Mouse (Mus musculus) lung, postnatal 10 days (tissue): ENCODE data around the gene Phactr1.

Source experiments
- DNase-seq: peaks from one replicate; pipeline ENCODE4 v3.0.0; 2021

The Phactr1 gene

DNA sequence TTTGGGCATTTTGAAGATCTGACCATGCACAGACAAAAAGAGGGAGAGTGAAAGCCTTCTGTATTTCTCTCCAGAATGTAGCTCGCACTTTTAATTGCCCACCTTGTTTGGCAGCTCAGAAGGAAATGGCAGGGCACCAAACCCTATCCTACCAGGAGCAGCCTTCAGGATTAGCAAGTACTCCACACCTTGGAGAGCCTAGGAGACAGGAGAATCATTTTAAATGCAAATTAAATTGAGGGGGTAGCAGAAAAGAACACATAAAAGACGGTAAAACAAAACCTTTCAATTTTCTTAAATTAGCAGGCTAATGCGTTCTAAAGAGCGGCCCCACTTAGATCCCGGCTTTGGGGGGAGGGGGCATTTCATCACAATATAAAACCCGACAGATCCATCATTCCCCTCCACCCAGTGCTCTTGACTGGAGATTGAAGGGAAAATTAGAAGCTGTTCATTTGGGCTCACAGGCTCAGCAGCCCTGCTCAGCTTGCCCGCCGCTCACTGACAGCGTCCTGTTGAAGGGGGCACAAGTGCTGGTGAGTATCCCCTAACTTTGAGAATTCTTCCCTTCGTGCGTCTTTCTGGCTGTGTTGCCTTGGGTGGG lies at the start of gene Phactr1:
Gene Phactr1, plus strand, starts transcription at position 233 of the 604 bp plus-strand sequence.
- DNase-seq: no peak

DNA sequence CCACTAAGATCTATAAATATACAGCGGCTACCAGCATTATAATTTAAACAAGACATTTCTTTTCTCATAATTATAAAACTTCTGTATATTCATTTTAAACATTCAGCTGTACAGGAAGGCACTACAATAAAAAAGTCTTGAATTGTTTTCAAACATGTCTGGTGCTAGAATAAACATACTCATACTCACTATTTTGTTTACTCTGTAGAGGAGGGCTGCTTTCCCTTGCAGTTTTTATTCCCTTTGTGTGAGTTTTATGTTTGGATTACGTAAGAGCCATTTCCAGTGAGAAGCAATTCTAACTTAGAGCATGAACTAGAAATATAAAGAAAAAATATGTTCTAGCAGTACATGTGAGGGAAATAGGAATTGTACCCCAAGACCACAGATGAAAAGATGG lies 45.5 kb upstream of the Phactr1 start:
- no peak for DNase-seq

DNA sequence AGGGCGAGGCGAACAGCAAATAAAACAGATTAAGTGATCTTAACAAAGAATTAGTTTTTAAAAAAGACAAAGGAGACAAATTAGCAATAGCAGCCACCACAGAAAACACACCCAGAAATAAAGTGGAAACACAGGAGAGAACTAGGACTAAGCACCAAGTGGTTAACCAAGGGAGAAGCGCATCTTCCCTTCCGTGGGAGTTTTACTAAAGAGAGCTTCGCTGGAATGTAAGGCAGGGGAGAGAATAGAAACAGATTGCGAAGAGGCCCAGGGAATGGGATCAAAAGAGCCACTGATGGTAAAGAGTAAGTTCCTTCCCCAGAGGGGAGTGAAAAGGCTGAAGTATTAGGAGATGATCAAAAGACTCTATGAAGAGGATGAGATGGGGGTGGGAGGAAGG lies 30.2 kb upstream of the Phactr1 start:
- DNase-seq: no peak

DNA sequence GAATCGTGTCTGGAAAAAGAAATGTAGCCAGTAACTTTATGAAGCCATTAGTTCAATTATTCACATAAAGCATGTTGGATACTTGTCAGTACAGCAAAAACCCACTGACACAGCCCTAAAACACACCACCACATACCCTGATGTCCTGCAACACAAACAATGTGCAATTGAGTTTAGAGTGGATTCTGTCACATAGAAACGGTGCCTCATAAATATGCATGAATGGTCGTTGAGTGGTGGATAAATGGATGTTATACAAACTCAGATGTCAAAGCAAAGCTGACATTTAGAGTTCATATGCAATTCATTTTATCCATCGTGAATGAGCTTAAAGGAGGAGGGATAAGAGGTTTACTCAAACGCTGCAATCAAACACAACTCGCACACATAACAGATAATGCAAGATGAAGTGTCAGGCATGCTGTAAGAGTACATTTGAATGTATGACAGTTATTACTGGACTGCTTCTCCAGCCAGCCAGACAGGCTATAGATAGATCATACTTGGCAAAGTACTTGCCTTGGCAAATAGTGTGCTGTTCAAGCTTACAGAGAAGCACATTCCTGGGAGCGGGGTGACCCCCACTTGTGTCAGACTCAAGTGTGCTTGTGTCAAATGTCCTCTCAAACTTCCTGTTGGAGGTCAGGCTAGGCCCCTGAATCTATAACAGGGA lies 23.6 kb upstream of the Phactr1 start:
- peak; percentile 70 for DNase-seq

DNA sequence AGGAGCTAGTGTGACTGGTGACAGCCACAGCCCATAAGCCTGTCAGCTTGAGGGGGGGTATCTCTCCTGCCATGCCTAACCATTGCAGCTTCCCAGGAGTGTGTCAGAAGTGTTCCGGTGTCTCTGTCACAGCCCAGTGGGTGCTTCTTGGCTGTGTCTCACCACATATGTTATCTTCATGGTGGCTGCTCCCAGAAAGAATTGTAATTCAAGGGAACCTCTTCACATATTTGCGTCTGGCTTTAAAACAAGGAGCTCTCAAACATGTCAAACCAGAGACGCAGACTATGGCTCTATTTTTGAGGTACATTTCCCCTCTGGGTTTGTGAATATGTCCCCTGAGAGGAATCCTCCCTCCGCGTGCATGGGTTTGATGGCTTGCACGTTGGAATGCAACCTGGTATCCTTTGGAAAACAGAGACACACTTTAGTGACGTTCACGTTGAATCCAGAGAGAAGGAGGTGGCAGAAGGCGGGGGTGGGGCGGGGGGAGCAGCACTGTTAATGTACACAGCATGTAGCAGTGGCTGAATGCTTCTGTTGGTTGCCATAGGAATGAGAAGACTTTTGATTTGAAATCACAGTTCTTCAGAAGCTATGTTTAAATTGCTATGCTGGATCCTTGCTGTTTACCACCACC lies 8.7 kb upstream of the Phactr1 start:
- no peak for DNase-seq

DNA sequence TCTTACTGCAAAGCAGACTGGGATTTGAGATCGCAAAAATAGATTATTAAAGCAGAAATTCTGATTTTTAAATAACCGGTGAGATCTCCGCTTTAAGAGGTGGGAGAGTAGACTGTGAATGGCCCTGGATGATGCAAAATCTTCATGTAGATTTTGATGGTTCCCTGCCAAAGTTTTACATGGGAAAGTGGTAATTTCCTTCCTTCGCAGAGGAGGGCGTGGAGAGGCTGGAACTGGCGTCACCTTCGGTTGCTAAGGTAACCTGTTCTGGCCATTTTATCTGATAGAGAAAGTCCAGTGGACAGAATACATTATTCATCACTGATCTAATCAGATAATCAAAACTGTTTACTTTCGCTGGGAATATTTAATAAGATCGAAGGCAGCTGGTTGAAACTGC lies 876 bp downstream of the Phactr1 start:
- DNase-seq: no peak

DNA sequence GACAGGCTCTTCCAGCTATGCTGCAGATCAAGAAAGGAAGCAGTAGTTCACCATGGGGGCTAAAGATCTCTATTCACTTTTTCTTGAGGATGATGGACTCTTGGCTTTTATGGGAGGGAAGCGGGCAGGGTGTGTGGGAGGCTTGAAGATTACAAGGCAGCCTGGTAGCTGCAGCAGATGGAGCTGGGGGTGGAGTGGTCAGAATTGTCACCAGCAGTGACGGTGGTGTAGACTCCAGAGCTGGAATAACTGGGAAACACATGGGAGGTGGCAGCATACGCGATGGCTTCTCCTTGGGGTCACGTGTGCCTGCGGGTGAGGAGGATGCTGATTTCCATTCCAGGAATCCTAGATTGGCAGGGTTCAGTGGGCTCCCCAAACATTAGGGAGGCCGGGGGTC lies 3.8 kb downstream of the Phactr1 start:
- DNase-seq: no peak

DNA sequence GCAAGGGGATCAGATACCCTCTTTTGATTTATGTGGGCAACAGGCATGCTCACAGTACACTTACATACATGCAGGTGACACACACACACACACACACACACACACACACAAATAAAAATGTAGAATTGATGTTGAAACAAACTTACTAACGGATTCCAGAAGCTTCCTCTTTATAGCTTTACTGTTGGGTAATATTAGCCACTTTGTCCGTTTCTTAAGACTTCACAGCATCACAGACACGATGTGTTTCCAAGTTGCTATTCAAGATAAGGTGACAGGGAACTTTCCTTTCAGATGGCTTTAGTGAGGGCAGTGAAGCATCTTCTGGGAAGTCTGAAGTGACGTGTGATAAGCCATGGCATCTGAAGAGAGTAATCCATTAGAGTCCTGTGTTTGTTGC lies 11.8 kb downstream of the Phactr1 start:
- DNase-seq: no peak

DNA sequence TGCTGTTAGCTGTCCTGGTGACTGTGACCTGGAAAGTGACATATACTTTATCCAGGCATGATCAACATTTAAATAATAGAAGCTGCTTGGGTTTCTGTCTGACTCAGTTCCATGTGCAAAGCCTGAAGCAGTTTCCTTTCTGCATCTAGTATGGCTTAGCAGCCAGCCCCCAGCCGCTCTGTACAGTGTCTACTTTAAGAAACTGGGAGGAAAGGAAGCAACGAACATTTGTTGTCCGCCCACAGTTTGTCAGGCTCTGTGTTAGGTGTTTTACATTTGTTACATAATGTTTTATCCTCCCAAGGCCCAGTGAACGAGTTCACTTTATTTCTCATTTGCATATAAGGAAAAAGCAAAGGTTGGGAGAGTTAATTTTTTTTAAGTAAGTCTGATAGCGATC lies 16.2 kb downstream of the Phactr1 start:
- DNase-seq: no peak

DNA sequence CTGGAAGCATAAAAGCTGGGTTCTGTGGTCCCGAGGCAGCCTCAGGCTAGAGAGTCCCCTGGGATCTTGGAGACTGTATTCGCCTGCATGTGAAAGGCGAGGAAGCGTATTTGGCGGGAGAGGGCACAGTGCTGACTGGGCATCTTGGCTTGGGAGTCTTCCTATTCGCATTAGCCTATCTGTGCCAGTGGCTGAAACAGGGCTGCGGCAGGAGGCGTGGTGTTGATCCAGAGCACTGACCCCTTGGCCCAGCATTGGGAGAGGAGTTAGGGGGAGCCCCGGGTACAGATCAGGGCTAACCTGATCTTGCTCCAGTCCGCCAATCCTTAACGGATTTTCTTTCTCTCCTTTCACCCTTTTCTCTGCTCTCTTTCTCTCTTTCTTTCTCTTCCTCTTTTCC lies 28.7 kb downstream of the Phactr1 start:
- no peak for DNase-seq

DNA sequence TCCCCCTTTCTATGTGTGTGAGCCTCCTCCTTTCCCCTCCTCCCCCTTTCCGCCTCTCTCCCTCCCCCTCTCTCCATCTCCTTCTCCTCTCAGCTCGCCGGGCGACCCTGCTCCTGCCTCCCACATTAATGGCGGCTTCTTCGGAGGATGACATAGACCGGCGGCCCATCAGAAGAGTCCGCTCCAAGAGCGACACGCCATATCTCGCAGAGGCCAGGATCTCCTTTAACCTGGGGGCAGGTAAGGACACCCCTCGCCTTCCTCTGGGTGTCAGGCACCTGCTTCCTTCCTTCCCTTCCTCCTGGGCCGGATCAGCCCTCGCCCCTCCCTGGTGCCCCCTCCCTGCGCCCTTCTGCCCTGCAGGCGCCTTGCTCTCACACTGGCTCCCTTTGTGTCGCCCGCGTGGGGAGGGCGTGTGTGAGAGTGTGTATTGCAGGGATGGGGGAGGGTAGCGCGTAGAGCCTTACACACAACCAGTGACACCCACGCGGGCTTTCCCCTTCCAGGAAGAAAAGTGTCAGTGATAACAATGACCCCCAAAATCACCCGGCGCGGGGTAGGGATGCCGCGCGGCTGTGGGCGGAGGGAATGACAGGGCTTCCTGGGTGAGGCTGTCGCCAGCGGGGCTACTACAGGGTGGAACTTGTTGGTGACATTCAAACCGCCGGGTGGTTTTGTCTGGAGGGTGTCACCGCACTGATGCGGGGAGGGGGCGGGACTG lies 29.3 kb downstream of the Phactr1 start:
- peak; percentile 3 for DNase-seq

DNA sequence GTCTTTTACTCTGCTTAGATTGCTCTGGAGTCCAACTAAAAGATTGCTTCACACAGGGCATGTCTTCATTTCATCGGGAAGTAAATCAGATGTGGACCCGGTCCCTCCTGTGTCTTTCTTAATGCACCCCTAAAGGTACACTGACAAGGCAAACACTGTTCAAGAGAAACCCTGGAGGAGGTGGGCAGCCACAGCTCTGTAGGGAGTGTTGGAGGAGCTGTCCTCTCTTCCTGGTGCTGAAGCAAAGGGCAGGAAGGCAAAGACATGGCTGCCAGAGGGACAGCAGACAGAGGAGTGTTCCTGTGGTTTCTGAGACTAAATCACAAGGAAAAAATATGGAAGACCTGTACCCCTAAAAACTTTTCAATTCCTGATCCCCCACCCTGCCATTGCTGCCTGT lies 31.1 kb downstream of the Phactr1 start:
- peak; percentile 68 for DNase-seq

DNA sequence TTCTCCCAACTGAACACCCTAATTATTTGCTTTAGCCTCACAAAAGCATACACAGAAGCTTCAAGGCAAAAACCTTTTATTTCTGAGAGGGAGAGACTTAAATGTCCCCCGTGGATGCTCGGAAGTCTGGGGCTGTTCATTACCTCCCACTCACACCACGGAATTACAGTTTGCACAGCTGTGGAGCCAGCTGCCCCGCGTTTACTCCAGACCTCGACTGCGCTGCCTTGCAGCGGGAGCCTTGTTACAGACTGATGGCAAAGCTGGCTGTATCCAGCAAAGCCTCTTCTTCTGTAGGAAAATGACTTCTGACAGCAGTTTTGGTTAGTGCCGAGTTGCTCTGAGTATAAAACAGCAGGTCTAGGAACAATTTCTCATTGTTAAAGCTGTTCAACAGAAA lies 39.0 kb downstream of the Phactr1 start:
- DNase-seq: no peak

DNA sequence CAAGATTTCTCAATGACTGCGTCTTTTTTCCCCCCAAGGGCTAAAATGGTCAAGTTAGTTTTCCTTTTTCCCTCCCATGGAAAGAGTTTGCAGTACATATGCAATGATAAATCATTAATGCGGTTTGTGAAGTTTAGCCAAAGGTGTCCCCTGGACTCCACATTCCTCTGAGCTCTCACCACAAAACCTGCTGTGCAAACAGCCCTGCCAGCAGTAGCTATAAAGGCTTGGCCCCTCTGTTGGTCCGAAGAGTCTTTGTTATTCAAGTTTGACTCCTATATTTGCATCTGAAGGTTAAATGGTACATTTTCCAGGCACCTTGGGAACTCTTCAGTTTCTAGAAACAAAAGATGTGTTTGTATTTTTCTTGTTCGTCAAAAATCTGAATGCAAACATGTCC lies 39.7 kb downstream of the Phactr1 start:
- DNase-seq: no peak

DNA sequence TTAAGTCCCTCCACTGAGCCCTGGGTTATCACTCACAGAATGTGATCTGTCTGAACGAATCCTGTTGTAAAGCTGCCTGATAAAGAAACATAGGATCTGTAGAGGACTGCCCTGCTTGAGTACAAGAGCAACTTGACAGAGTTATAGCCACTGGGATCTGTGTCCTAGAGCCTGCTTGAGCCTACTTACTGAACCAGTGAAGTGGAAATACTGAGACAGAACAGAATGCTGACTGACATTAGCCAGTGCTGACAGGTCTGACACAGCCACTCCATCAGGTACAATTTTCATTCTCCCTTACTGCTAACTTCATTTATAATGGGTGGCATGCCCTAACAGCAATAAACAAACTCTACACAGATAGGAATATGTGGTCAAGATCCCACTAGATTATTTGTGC lies 40.2 kb downstream of the Phactr1 start:
- DNase-seq: no peak

DNA sequence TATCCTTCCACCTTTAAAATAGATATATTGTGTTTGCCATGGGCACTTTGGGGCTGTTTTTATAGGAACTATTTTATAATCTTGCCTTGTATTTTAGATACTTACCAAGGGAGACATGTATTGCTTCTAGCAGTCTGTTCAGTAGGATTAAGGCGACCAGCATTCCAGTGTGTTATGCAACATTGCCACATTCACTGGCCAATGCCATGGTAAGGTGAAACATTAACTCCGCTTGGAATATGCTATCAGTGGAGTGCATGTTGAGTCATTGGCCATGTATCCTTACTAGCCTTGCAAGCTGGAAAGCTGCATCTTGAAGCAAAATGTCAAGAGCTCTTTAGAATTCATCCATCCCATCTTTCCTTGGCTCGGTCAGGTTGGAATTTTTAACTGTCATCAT lies 43.6 kb downstream of the Phactr1 start:
- no peak for DNase-seq

DNA sequence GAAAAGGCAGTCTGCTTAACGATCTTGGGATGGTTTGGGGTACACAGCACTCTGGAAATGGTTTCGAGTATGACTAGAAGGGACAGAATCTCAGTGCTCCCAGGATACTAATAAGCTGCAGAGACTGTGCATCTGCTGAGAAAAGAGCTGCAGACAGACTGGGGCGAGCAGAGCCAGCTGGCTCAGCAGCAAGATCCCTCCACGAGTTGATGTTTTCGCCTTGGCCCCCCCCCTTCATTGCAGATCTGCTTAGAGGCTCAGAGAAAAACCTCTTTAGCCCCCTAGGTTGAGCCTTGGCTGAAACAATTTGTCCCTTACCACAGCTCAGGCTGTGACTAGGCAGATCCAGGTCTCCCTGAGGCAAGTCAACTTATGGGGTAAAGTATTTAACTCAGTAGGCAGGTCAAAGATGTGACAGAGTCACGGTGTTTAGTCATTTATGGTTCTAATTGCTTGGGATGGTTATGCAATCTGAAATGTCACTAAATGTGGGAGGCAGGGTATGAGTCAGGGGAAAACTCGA lies 45.3 kb downstream of the Phactr1 start:
- peak; percentile 4 for DNase-seq

DNA sequence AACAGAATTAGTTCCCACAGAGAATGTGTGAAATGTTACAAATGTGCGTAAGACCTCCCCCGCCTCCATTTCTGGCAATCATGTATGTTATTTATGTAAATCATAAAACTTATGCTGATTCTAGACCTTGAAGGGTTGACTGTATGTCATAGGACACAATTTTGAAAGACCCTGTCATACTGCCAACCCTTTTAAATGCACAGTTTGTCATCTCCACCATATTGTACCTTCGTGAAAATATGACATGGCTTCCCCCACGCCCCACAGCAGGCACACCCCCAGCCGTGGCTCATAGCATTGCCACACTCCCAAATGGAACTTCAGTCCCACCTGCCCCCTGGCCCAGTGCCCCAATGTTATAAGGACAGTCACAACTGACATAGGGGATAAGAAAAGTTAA lies 57.1 kb downstream of the Phactr1 start:
- DNase-seq: no peak

DNA sequence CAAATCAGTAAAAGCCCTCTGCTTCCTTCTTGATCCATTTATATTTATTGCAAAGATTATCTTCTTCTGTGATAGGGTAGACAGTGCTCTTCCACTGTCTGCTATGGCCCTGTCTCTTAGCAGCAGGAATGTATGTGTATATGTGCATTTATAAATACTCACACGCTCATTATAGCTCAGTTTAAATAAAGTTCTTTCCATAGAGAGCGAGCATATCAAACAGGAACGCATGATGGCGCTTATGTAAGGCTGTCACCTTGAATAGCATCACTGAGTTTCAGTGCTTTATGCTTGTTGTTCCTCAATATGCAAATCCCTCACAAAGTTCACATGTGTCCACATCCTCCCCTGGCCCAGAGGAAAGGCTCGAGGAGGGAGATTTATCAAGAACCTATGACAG lies 57.7 kb downstream of the Phactr1 start:
- DNase-seq: no peak

DNA sequence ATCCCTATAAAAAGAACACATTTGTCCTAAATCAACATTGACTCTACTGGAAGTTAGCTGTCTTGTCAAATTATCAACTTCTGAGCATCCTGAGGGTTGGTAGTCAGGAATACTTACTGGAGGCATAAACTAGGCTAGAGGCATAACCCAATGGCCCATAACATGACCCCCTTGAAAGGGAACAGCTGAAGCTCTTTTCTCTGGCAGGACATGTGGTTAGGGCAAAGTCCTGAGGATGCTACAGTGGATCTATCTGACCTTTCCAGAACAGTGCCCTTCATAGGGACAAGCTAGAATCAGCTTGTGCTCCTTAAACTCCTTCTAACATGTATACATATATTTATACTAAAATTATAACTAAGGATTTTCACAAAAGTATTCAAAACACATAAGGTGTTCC lies 61.8 kb downstream of the Phactr1 start:
- no peak for DNase-seq

DNA sequence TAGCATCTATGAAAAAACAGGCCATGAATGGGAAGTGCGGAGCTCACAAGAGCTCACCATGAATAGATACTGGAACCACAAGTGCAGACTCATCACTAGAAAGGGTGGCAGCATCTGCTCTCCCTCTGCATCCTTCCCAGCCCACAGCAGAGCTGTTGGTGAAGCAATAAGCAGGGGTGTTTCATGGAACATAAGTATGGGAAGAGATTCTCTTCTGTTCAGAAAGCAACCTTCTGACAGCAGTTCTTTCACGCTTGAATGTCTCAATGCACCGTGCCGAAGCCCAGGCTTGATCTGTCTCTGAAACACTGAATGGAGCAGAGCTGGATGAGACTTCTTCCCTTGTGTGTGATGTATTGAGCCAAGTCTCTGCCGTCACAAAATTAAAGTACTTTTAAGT lies 64.0 kb downstream of the Phactr1 start:
- no peak for DNase-seq

DNA sequence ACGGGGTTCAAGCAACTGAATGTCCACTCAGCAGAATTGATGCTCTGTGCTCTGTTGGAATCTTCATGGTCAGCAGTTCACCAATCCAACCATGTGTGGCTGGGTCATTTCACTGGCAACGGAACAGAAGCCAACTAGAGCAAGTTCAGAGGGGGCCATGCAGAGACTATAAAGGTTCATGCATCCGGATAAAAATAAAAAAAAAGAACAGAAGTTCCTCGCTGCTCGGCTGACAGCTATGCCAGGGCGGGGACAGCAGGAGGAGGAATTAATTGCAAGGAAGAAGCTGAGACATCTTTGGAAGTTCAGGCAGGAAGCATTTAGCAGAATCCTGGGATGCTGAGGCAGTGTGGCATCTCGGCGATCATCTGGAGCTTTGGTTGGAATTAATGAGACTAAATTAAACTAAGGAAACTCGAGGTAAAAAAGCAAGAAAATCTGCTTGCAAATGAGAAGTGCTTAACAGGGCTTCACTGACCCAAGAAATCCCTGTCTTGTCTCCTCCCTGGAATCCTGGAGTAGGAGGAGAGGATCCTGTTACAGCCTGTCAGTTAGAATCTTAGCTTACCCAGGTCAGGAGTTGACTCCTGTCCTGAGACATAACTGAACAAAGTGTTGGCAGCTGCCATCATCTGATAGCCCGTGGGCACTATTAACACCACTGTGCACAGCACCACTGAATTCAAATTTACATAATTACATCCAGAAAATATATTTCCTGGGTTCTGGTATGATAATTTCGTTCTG lies 77.4 kb downstream of the Phactr1 start:
- no peak for DNase-seq

DNA sequence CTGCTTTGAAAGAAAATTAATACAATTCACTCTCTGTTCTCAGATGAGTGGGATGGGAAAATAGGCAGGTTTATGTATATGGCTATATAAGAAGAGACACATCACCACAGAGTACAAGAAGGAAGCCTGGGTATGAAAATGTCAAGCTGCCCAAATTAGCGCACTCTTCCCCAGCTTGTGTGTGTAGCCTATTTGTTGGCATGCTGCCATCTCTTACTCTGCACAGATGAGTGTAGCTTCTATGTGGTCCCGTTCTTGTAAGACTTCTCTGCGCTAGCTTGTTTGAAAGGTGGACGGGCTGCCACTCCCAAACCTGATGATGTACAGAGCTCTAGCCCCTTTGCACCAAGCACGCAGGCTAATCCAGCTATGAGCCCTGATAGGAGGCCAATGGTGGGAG lies 78.7 kb downstream of the Phactr1 start:
- no peak for DNase-seq
